Mouse (Mus musculus) adrenal gland, postnatal 36 days (tissue): ENCODE results near the gene Kcnk10. TPM values are rescaled to one million over a fixed set of nuclear protein-coding genes. Genes with fewer than 3 reads are reported as not detected.

Experiments used
- DNase-seq, 2 experiments: peaks; one replicate each; pipeline ENCODE4 v3.0.0; 2021; ENCODE audit warnings: mixed read lengths in 1 of 2
- total RNA-seq, 2 experiments: library from RNA; stranded (reverse); gene quantifications; 2 replicates each; pipeline ENCODE4 v1.2.3; 2021

Kcnk10 gene
- total RNA-seq, 2 experiments from 2014 or later: 0.03 to 0.10 TPM

DNA sequence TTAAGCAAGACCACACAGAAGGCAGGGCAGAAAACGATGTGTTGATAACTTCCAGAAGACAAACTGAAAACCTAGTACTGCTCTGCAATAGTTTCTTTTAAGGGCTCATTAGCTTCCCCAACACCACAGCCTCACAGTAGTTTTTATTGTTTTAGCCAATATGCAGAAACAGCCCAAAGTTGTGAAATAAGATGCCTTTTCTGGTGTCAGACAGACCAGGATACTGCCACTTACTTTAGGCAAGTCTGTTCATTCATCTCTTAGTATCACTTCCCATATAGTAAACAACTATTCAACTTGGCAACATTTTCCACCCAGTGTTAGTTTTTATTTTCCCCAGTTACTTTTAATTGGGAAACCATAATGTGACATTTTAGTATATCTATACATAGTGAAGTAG lies 171.5 kb downstream of the Kcnk10 start:
- no peak for DNase-seq

DNA sequence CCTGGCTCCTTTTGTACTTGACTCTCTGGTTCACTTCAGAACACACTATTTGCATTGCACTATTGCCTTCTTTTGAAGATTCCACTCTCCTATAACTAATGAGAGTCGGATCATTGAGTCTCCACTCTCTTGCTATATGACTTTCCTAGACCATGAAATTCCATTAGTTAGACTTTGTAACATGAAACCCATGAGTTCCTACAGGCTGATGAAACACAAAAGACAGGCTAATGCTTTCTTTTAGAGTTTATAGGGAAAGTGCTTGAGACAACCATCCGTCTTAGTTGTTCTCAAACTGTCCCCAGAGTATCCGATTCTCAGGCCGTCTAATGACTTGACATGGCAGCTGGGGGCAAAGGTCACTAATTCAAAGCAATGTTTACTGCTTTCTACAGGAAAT lies 172.0 kb downstream of the Kcnk10 start:
- no peak for DNase-seq

DNA sequence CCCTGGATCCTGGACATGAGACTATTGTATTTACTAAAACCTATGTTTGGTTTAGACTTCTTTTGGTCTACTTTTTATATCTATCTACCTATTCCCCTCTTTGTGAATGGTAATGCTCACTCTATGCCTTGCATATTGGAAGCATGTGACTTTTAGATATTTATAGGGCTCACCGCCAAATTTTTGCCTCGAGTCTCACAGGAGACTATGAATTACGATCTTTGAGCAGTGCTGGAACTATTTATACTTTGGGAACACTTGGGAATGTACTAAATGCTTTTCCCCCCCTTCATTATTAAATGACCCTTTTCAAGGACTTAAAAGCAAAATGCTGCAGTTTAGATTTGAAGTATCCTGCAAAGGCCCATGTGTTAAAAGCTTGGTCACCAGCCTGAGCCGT lies 181.5 kb downstream of the Kcnk10 start:
- no peak for DNase-seq

DNA sequence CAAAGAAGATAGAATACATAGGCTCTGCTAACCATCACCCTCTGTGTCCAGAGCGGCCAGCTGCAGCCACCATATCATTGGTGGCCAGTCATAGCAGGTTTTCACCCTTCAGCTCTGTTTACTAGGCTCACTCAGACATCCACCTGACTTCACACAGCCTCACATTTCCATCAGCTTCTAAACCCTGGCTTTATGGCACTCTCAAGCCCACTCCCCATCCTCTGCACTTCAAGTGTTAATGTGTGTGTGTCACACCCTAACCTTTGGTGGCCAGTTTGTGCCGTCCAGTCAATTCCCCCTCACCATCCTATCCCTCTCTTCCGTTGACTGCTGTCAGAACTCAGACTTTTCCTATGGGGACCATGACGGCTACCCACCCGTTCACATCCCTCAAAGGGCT lies 184.0 kb downstream of the Kcnk10 start:
- no peak for DNase-seq

DNA sequence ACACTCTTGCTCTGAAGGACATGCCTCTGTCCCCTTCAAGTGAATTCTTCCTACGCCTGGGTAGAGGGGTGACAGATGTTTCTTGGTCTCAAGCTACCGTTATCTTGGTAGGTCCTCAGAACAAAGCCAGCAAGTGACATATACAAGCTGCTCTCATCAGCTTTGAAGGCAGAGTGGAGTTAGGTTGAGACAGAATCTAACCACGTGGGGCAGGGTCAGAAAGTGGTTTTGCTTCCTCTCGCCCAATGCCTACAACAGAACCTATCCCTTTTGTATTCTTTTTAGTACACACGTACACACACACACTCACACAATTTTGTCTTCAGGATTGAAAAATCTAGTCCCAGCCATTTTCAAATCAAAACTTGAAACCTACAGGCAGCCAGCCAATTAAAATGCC lies 186.8 kb downstream of the Kcnk10 start:
- DNase-seq: no peak

DNA sequence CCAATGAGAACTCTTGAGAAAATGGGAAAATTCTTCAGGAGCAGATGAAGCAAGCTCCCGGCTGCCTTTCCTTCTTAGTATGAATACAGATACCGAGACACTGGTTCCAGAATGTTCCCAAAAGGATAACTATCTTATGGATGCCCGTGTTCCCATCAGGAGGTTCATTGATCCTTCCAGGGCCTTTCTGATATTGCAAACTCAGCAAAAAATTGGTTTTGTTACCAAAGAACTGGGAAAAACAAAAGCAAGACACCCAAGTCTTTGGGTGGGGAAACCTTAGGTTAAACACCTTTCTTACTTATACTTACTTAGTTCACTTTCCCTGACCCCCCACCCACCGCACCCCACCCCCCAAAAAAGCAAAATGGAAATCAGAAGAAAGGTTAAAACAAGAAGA lies 188.5 kb downstream of the Kcnk10 start:
- no peak for DNase-seq

Other genes starting within 250 kb of the Kcnk10 start
- gene Spata7, start 49.8 kb upstream of the Kcnk10 start, total RNA-seq: 1 to 10 TPM; 8.4 to 9.8 TPM
- gene Ptpn21, start 159.1 kb upstream of the Kcnk10 start, total RNA-seq: 10 to 100 TPM; 20.2 to 23.6 TPM
- 10 to 100 TPM; 84.9 to 86.1 TPM for gene Zc3h14, start 168.7 kb upstream of the Kcnk10 start, total RNA-seq